Mouse (Mus musculus): ENCODE measurements at regions not wholly inside any gene's neighbourhood (a gene's known extent, or its start where the extent isn't known, plus 50 kb on each side); places are given as distances from the start of the nearest gene placed in this dataset.

GRCm38 (mm10) chr14:25204091-25204490 is 254.9 kb upstream of the Zmiz1 start:
- H3K4me2 ChIP-seq (replicated peaks; ENCODE audit: low read depth, low read length): no peak overlapping the region
- peaks cover 74% of the 10 kb centered on the region for H3K4me1 ChIP-seq (ENCODE audit: insufficient read depth, low read length)
- H3K27ac ChIP-seq (ENCODE audit: low read length): peak overlapping the region; percentile 81
- H3K9me3 ChIP-seq (ENCODE audit: low read length): no peaks in the 10 kb centered on the region
- ATAC-seq (ENCODE audit: low FRiP score, low TSS enrichment): peak; percentile 44
- H3K4me3 ChIP-seq (ENCODE audit: low read length): no peak overlapping the region
- H3K36me3 ChIP-seq (ENCODE audit: insufficient read depth, low read length): no peaks in the 10 kb centered on the region
- H3K9ac ChIP-seq (replicated peaks; ENCODE audit: low read length): no peak overlapping the region
- WGBS: 73% methylated on average over 5 of the region's 5 CpGs
- H3K27me3 ChIP-seq (ENCODE audit: insufficient read depth, low read length): no peaks in the 10 kb centered on the region

- no peaks in the 10 kb centered on the region for H3K9me3 ChIP-seq (ENCODE audit: low read length)
- H3K4me3 ChIP-seq (ENCODE audit: low read length): no peak overlapping the region
- peaks cover 50% of the 10 kb centered on the region for H3K4me1 ChIP-seq (ENCODE audit: insufficient read depth, low read length)
- H3K4me2 ChIP-seq (replicated peaks; ENCODE audit: low read depth, low read length): no peak overlapping the region
- H3K9ac ChIP-seq (replicated peaks; ENCODE audit: low read length): peak overlapping the region; percentile 5; the same call in 1 of the 2 replicates
- H3K27ac ChIP-seq (ENCODE audit: low read length): peak overlapping the region; percentile 89
- WGBS: 53% methylated on average over 4 of the region's 4 CpGs
- H3K36me3 ChIP-seq (ENCODE audit: insufficient read depth, low read length): no peaks in the 10 kb centered on the region
- H3K27me3 ChIP-seq (ENCODE audit: insufficient read depth, low read length): no peaks in the 10 kb centered on the region
- no peak for ATAC-seq (ENCODE audit: low FRiP score, low TSS enrichment)
These were observed 252.1 kb upstream of the Zmiz1 start for GRCm38 (mm10) chr14:25206855-25207254.

GRCm38 (mm10) chr14:25207422-25207821 is 251.6 kb upstream of the Zmiz1 start:
- H3K4me3 ChIP-seq (ENCODE audit: low read length): no peak overlapping the region
- H3K27ac ChIP-seq (ENCODE audit: low read length): peak overlapping the region; percentile 89
- WGBS: 31% methylated on average over 5 of the region's 5 CpGs
- peak overlapping the region; percentile 5; the same call in 1 of the 2 replicates for H3K9ac ChIP-seq (replicated peaks; ENCODE audit: low read length)
- H3K4me1 ChIP-seq (ENCODE audit: insufficient read depth, low read length): peaks cover 44% of the 10 kb centered on the region
- no peak overlapping the region for H3K4me2 ChIP-seq (replicated peaks; ENCODE audit: low read depth, low read length)
- no peaks in the 10 kb centered on the region for H3K9me3 ChIP-seq (ENCODE audit: low read length)
- H3K36me3 ChIP-seq (ENCODE audit: insufficient read depth, low read length): no peaks in the 10 kb centered on the region
- peak; percentile 49; the same call in 1 of the 2 replicates for ATAC-seq (ENCODE audit: low FRiP score, low TSS enrichment)
- H3K27me3 ChIP-seq (ENCODE audit: insufficient read depth, low read length): no peaks in the 10 kb centered on the region

- H3K4me1 ChIP-seq (ENCODE audit: insufficient read depth, low read length): peaks cover 42% of the 10 kb centered on the region
- H3K27me3 ChIP-seq (ENCODE audit: insufficient read depth, low read length): no peaks in the 10 kb centered on the region
- H3K9me3 ChIP-seq (ENCODE audit: low read length): no peaks in the 10 kb centered on the region
- peak overlapping the region; percentile 89 for H3K27ac ChIP-seq (ENCODE audit: low read length)
- H3K4me2 ChIP-seq (replicated peaks; ENCODE audit: low read depth, low read length): no peak overlapping the region
- no peaks in the 10 kb centered on the region for H3K36me3 ChIP-seq (ENCODE audit: insufficient read depth, low read length)
- ATAC-seq (ENCODE audit: low FRiP score, low TSS enrichment): peak; percentile 71
- no peak overlapping the region for H3K9ac ChIP-seq (replicated peaks; ENCODE audit: low read length)
- no peak overlapping the region for H3K4me3 ChIP-seq (ENCODE audit: low read length)
- WGBS: 28% methylated on average over 9 of the region's 9 CpGs
These were observed 250.5 kb upstream of the Zmiz1 start for GRCm38 (mm10) chr14:25208221-25209056.

GRCm38 (mm10) chr14:25213056-25213455 is 245.9 kb upstream of the Zmiz1 start:
- H3K36me3 ChIP-seq (ENCODE audit: insufficient read depth, low read length): no peaks in the 10 kb centered on the region
- WGBS: 69% methylated on average over 6 of the region's 6 CpGs
- H3K27me3 ChIP-seq (ENCODE audit: insufficient read depth, low read length): no peaks in the 10 kb centered on the region
- H3K27ac ChIP-seq (ENCODE audit: low read length): no peak overlapping the region
- no peak for ATAC-seq (ENCODE audit: low FRiP score, low TSS enrichment)
- H3K9me3 ChIP-seq (ENCODE audit: low read length): no peaks in the 10 kb centered on the region
- no peak overlapping the region for H3K9ac ChIP-seq (replicated peaks; ENCODE audit: low read length)
- no peak overlapping the region for H3K4me3 ChIP-seq (ENCODE audit: low read length)
- no peak overlapping the region for H3K4me2 ChIP-seq (replicated peaks; ENCODE audit: low read depth, low read length)
- H3K4me1 ChIP-seq (ENCODE audit: insufficient read depth, low read length): peaks cover 12% of the 10 kb centered on the region

GRCm38 (mm10) chr14:25223091-25223490 is 235.9 kb upstream of the Zmiz1 start:
- no peak overlapping the region for H3K4me3 ChIP-seq (ENCODE audit: low read length)
- H3K9ac ChIP-seq (replicated peaks; ENCODE audit: low read length): no peak overlapping the region
- no peak for ATAC-seq (ENCODE audit: low FRiP score, low TSS enrichment)
- H3K36me3 ChIP-seq (ENCODE audit: insufficient read depth, low read length): no peaks in the 10 kb centered on the region
- H3K27ac ChIP-seq (ENCODE audit: low read length): no peak overlapping the region
- H3K4me1 ChIP-seq (ENCODE audit: insufficient read depth, low read length): peaks cover 32% of the 10 kb centered on the region
- no peak overlapping the region for H3K4me2 ChIP-seq (replicated peaks; ENCODE audit: low read depth, low read length)
- H3K9me3 ChIP-seq (ENCODE audit: low read length): no peaks in the 10 kb centered on the region
- WGBS: 37% methylated on average over 1 of the region's 1 CpGs
- H3K27me3 ChIP-seq (ENCODE audit: insufficient read depth, low read length): no peaks in the 10 kb centered on the region

- Histone ChIP-seq H3K4me1 (ENCODE audit: insufficient read depth, low read length) (peaks cover 47% of the 10 kb centered on the region), H3K4me2 (replicated peaks; ENCODE audit: low read depth, low read length) (no peak overlapping the region), H3K9ac (replicated peaks; ENCODE audit: low read length) (no peak overlapping the region), H3K36me3 (ENCODE audit: insufficient read depth, low read length) (no peaks in the 10 kb centered on the region), H3K4me3 (ENCODE audit: low read length) (no peak overlapping the region), H3K27ac (ENCODE audit: low read length) (peak overlapping the region; percentile 92; the same call in 1 of the 2 replicates), H3K9me3 (ENCODE audit: low read length) (no peaks in the 10 kb centered on the region), H3K27me3 (ENCODE audit: insufficient read depth, low read length) (no peaks in the 10 kb centered on the region)
- no peak for ATAC-seq (ENCODE audit: low FRiP score, low TSS enrichment)
- 55% methylated on average over 3 of the region's 3 CpGs for WGBS
These were observed 233.8 kb upstream of the Zmiz1 start for GRCm38 (mm10) chr14:25225214-25225613.

- H3K27ac ChIP-seq (ENCODE audit: low read length): peak overlapping the region; percentile 92
- peak overlapping the region; percentile 40 for H3K4me2 ChIP-seq (replicated peaks; ENCODE audit: low read depth, low read length)
- H3K4me3 ChIP-seq (ENCODE audit: low read length): peak overlapping the region; percentile 20
- H3K9ac ChIP-seq (replicated peaks; ENCODE audit: low read length): peak overlapping the region; percentile 52
- ATAC-seq (ENCODE audit: low FRiP score, low TSS enrichment): peak; percentile 93
- no peaks in the 10 kb centered on the region for H3K36me3 ChIP-seq (ENCODE audit: insufficient read depth, low read length)
- WGBS: 8% methylated on average over 11 of the region's 11 CpGs
- H3K27me3 ChIP-seq (ENCODE audit: insufficient read depth, low read length): no peaks in the 10 kb centered on the region
- no peaks in the 10 kb centered on the region for H3K9me3 ChIP-seq (ENCODE audit: low read length)
- H3K4me1 ChIP-seq (ENCODE audit: insufficient read depth, low read length): peaks cover 47% of the 10 kb centered on the region
These were observed 232.7 kb upstream of the Zmiz1 start for GRCm38 (mm10) chr14:25226155-25226839.

- H3K4me1 ChIP-seq (ENCODE audit: insufficient read depth, low read length): peaks cover 47% of the 10 kb centered on the region
These were observed 232.0 kb upstream of the Zmiz1 start for GRCm38 (mm10) chr14:25226840-25227506.

More at GRCm38 (mm10) chr14:25226840-25227506, 232.0 kb upstream of the Zmiz1 start:
- Histone ChIP-seq H3K36me3 (ENCODE audit: insufficient read depth, low read length) (no peaks in the 10 kb centered on the region), H3K4me3 (ENCODE audit: low read length) (no peak overlapping the region), H3K27me3 (ENCODE audit: insufficient read depth, low read length) (no peaks in the 10 kb centered on the region), H3K9me3 (ENCODE audit: low read length) (no peaks in the 10 kb centered on the region), H3K4me2 (replicated peaks; ENCODE audit: low read depth, low read length) (peak overlapping the region; percentile 40), H3K9ac (replicated peaks; ENCODE audit: low read length) (peak overlapping the region; percentile 52), H3K27ac (ENCODE audit: low read length) (peak overlapping the region; percentile 92)
- WGBS: 35% methylated on average over 7 of the region's 7 CpGs
- ATAC-seq (ENCODE audit: low FRiP score, low TSS enrichment): peak; percentile 52

Measured in kidney, embryonic 16.5 days (tissue).